Mouse (Mus musculus): ENCODE results near the gene Cryba4. TPM values are rescaled to one million over a fixed set of nuclear protein-coding genes. Genes with fewer than 3 reads are reported as not detected.

The Cryba4 gene
- total and polyA plus RNA-seq, 2 experiments from 2014 or later = 1.6 to 3.7 TPM

DNA sequence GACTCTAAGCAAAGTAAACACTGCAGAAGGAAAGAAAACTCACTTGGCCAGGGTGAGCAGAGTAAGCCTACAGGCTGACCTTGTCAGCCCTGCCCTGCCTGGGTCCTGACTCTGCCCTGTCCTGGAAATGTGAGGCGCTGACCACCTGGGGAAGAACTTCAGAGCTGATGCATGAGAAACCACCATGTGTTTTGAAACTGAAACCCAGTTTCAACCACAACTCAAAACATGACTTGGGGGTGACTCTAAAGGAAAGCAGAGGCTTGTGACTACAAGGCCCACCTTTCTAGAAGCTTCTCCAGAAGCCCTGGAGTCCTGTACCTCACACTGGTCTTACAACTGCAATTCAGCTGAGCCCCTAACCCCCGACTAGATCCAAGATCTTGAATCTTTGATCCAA lies 20.6 kb upstream of the Cryba4 start:
- Histone ChIP-seq H3K27ac (ENCODE audit: low read depth) (no peak overlapping the region), H3K27me3 (ENCODE audit: control insufficient read depth, insufficient read depth, low read length) (peaks cover 32% of the 10 kb centered on the region), H3K36me3 (replicated peaks; ENCODE audit: control insufficient read depth, insufficient read depth, low read length) (no peaks in the 10 kb centered on the region), H3K4me2 (ENCODE audit: low read depth, low read length) (no peak overlapping the region), H3K4me1 (ENCODE audit: control insufficient read depth, insufficient read depth) (peaks cover 3% of the 10 kb centered on the region), H3K9me3 (replicated peaks; ENCODE audit: control insufficient read depth, low read length) (no peaks in the 10 kb centered on the region), H3K9ac (replicated peaks; ENCODE audit: low read depth, low read length) (no peak overlapping the region), H3K4me3 (ENCODE audit: low read depth, low read length) (no peak overlapping the region)
- TF ChIP-seq EP300 (IDR thresholded peaks at IDR 0.05; ENCODE audit: low read depth) (no peak), CTCF (IDR thresholded peaks at IDR 0.05; ENCODE audit: low read depth) (no peak)
- ATAC-seq (ENCODE audit: insufficient read depth, low read depth) (no peak), DNase-seq (ENCODE audit: low spot score) (no peak)
- 60% methylated on average over 2 of the region's 2 CpGs for whole genome bisulfite sequencing

GRCm38 (mm10) chr5:112270764-112271541 lies 18.6 kb upstream of the Cryba4 start:
- Histone ChIP-seq H3K36me3 (replicated peaks; ENCODE audit: control insufficient read depth, insufficient read depth, low read length) (no peaks in the 10 kb centered on the region), H3K27ac (ENCODE audit: low read depth) (no peak overlapping the region), H3K4me2 (ENCODE audit: low read depth, low read length) (no peak overlapping the region), H3K27me3 (ENCODE audit: control insufficient read depth, insufficient read depth, low read length) (peaks cover 44% of the 10 kb centered on the region), H3K4me3 (ENCODE audit: low read depth, low read length) (no peak overlapping the region), H3K9me3 (replicated peaks; ENCODE audit: control insufficient read depth, low read length) (no peaks in the 10 kb centered on the region), H3K9ac (replicated peaks; ENCODE audit: low read depth, low read length) (no peak overlapping the region), H3K4me1 (ENCODE audit: control insufficient read depth, insufficient read depth) (no peaks in the 10 kb centered on the region)
- no peak for DNase-seq (ENCODE audit: low spot score)
- ATAC-seq (ENCODE audit: insufficient read depth, low read depth) = no peak
- TF ChIP-seq CTCF (IDR thresholded peaks at IDR 0.05; ENCODE audit: low read depth) (no peak), EP300 (IDR thresholded peaks at IDR 0.05; ENCODE audit: low read depth) (no peak)
- 55% methylated on average over 24 of the region's 24 CpGs for WGBS

- WGBS = 56% methylated on average over 9 of the region's 9 CpGs
- Histone ChIP-seq H3K27me3 (ENCODE audit: control insufficient read depth, insufficient read depth, low read length) (peaks cover 43% of the 10 kb centered on the region), H3K4me1 (ENCODE audit: control insufficient read depth, insufficient read depth) (no peaks in the 10 kb centered on the region), H3K27ac (ENCODE audit: low read depth) (no peak overlapping the region), H3K4me3 (ENCODE audit: low read depth, low read length) (no peak overlapping the region), H3K9ac (replicated peaks; ENCODE audit: low read depth, low read length) (no peak overlapping the region), H3K4me2 (ENCODE audit: low read depth, low read length) (no peak overlapping the region), H3K36me3 (replicated peaks; ENCODE audit: control insufficient read depth, insufficient read depth, low read length) (no peaks in the 10 kb centered on the region), H3K9me3 (replicated peaks; ENCODE audit: control insufficient read depth, low read length) (no peaks in the 10 kb centered on the region)
- DNase-seq (ENCODE audit: low spot score) = no peak
- no peak for TF ChIP-seq CTCF (IDR thresholded peaks at IDR 0.05; ENCODE audit: low read depth)
- no peak for TF ChIP-seq EP300 (IDR thresholded peaks at IDR 0.05; ENCODE audit: low read depth)
- no peak for ATAC-seq (ENCODE audit: insufficient read depth, low read depth)
These were observed 13.9 kb upstream of the Cryba4 start for GRCm38 (mm10) chr5:112266011-112266777.

DNA sequence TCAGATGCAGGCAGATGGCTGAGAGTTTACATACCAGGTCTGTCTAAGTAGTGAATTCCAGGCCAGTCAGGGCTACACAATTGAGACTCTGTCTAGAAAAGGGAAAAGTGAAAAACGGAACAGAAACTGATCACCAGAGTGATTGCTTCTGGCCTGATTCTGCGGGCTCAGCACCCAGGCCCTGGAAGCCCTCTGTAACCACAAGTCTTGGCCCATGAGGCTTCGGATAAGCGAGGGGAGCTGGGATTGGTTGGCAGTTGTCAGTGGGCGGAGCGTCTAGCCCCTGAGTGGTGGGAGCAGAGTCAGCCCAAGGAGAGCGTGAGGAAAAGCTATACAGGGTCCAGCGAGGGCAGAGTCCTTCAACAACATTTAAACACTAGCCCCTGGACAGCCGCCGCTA lies 13.2 kb upstream of the Cryba4 start:
- ATAC-seq (ENCODE audit: insufficient read depth, low read depth) (no peak), DNase-seq (ENCODE audit: low spot score) (no peak)
- H3K4me2 ChIP-seq (ENCODE audit: low read depth, low read length) = no peak overlapping the region
- H3K27ac ChIP-seq (ENCODE audit: low read depth) = no peak overlapping the region
- no peak overlapping the region for H3K9ac ChIP-seq (replicated peaks; ENCODE audit: low read depth, low read length)
- no peak overlapping the region for H3K4me3 ChIP-seq (ENCODE audit: low read depth, low read length)
- no peaks in the 10 kb centered on the region for H3K9me3 ChIP-seq (replicated peaks; ENCODE audit: control insufficient read depth, low read length)
- H3K36me3 ChIP-seq (replicated peaks; ENCODE audit: control insufficient read depth, insufficient read depth, low read length) = no peaks in the 10 kb centered on the region
- H3K27me3 ChIP-seq (ENCODE audit: control insufficient read depth, insufficient read depth, low read length) = peaks cover 41% of the 10 kb centered on the region
- WGBS = 11% methylated on average over 10 of the region's 10 CpGs
- TF ChIP-seq EP300 (IDR thresholded peaks at IDR 0.05; ENCODE audit: low read depth) = no peak
- no peak for TF ChIP-seq CTCF (IDR thresholded peaks at IDR 0.05; ENCODE audit: low read depth)
- no peaks in the 10 kb centered on the region for H3K4me1 ChIP-seq (ENCODE audit: control insufficient read depth, insufficient read depth)

DNA sequence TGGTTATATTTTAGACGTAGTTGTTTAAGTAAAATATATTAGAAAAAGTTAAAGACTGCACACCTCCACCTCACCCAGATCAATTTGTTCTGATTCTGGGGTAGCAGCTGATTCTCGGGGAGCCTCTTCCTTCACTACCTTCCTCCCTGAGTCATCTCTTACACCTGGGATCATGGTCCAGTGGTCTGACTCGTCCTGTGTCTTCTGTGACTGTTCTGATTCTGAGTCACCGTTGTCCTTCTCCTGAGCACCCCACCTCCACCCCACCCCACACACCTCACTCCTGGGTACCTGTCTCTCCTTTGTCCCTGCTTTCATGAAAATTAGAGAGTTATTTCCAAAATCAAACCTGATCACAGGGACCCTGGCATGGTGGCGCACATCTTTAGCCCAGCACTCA lies 12.8 kb upstream of the Cryba4 start:
- no peak overlapping the region for H3K4me3 ChIP-seq (ENCODE audit: low read depth, low read length)
- H3K9ac ChIP-seq (replicated peaks; ENCODE audit: low read depth, low read length) = no peak overlapping the region
- ATAC-seq (ENCODE audit: insufficient read depth, low read depth) (no peak), DNase-seq (ENCODE audit: low spot score) (no peak)
- H3K27me3 ChIP-seq (ENCODE audit: control insufficient read depth, insufficient read depth, low read length) = peaks cover 41% of the 10 kb centered on the region
- TF ChIP-seq CTCF (IDR thresholded peaks at IDR 0.05; ENCODE audit: low read depth) (no peak), EP300 (IDR thresholded peaks at IDR 0.05; ENCODE audit: low read depth) (no peak)
- no peaks in the 10 kb centered on the region for H3K9me3 ChIP-seq (replicated peaks; ENCODE audit: control insufficient read depth, low read length)
- 76% methylated on average over 5 of the region's 5 CpGs for WGBS
- H3K27ac ChIP-seq (ENCODE audit: low read depth) = no peak overlapping the region
- no peaks in the 10 kb centered on the region for H3K36me3 ChIP-seq (replicated peaks; ENCODE audit: control insufficient read depth, insufficient read depth, low read length)
- H3K4me2 ChIP-seq (ENCODE audit: low read depth, low read length) = no peak overlapping the region
- H3K4me1 ChIP-seq (ENCODE audit: control insufficient read depth, insufficient read depth) = no peaks in the 10 kb centered on the region

Measured in heart, postnatal 0 days (tissue).